8 mouse cellular contexts compared by ENCODE assay signal in genomic region chr8:88199700-88200601, GRCm38 (mm10). TPM values are rescaled to one million over a fixed set of nuclear protein-coding genes. Genes with fewer than 3 reads are reported as not detected.
A peak's percentile ranks its signal among the peaks of the same experiment; 100 is the strongest.
DNase-seq lines count a peak whose midpoint lies in the region; ATAC-seq and TF ChIP-seq lines count a peak whose summit lies in the region.

No protein-coding gene starts in this region.

- in situ Hi-C loops in ES-E14 (cut with MboI; ENCODE audit: low sequenced_read_pairs in 2 of 2, unreplicated experiment in 2 of 2), result no loop called here

- intact Hi-C loops in heart, postnatal 36 days (cut with DNase I), result loop anchor here (1.0 to 5.0 kb wide), 5 partner anchors 43 to 427 kb away; partner anchors contain the start of genes Cnep1r1 and Heatr3

- H3K4me2 ChIP-seq in forebrain, embryonic 14.5 days (ENCODE audit: low read length), result peak overlapping the region; percentile 69

- ATAC-seq in cerebellum, adult (ENCODE audit: insufficient number of reproducible peaks, low FRiP score, low TSS enrichment), result peak; percentile 34
- ATAC-seq in forebrain, embryonic 14.5 days, result peak; percentile 60

- DNase-seq in ES-E14 (ENCODE audit: low read depth, low spot score), result no peak
- peak; percentile 27 for DNase-seq in forebrain, embryonic 14.5 days (ENCODE audit: low spot score)
- peak; percentile 31 to 54 for DNase-seq in heart, postnatal 36 days
- DNase-seq in layer of hippocampus, adult 18-20 months (ENCODE audit: low spot score in 2 of 2), result peak; percentile 21 to 38
- peak; percentile 49 for DNase-seq in lung, postnatal 10 days
- DNase-seq in ovary, adult 18-20 months (ENCODE audit: low spot score), result peak; percentile 9
- DNase-seq in thymus, postnatal 0 days (ENCODE audit: low spot score), result peak; percentile 39

- under 1% methylated on average over 75 of the region's 117 CpGs for WGBS in forebrain, embryonic 14.5 days

- peak overlapping the region; percentile 98 for H3K9ac ChIP-seq in ES-E14 (ENCODE audit: insufficient read depth, low read depth, low read length, poor library complexity, severe bottlenecking)
- H3K9ac ChIP-seq in forebrain, embryonic 14.5 days (ENCODE audit: low read length), result peak overlapping the region; percentile 84

- 0 out of 2 replicates have a peak, but pooled peaks cover 1% of the 10 kb centered on the region for H3K36me3 ChIP-seq in ES-E14 (ENCODE audit: control insufficient read depth, insufficient read depth, low read length, poor library complexity, severe bottlenecking)
- H3K36me3 ChIP-seq in forebrain, embryonic 14.5 days (ENCODE audit: control insufficient read depth, insufficient read depth, low read length), result no peaks in the 10 kb centered on the region

- H3K4me3 ChIP-seq in ES-E14 (ENCODE audit: insufficient read depth in 1 of 2, low read depth in 1 of 2, low read length in 2 of 2, poor library complexity in 1 of 2, severe bottlenecking in 1 of 2), result peak overlapping the region; percentile 70 to 97
- H3K4me3 ChIP-seq in forebrain, embryonic 14.5 days (ENCODE audit: low read depth, low read length), result peak overlapping the region; percentile 81

- no peaks in the 10 kb centered on the region for H3K9me3 ChIP-seq in ES-E14 (ENCODE audit: control insufficient read depth, insufficient read depth, low read depth, low read length)
- H3K9me3 ChIP-seq in forebrain, embryonic 14.5 days (replicated peaks; ENCODE audit: control insufficient read depth, low read length), result no peaks in the 10 kb centered on the region

- H3K4me1 ChIP-seq in ES-E14 (ENCODE audit: control insufficient read depth in 2 of 2, insufficient read depth in 2 of 2, low read length in 2 of 2, poor library complexity in 1 of 2), result peaks cover 1 to 2% of the 10 kb centered on the region in 2 experiments; a peak in 1 of 4 replicates
- H3K4me1 ChIP-seq in forebrain, embryonic 14.5 days (ENCODE audit: control insufficient read depth, insufficient read depth, low read length), result peaks cover 18% of the 10 kb centered on the region

- no peak overlapping the region for H3K27ac ChIP-seq in ES-E14 (ENCODE audit: insufficient read depth, low read depth, low read length, poor library complexity, severe bottlenecking)
- H3K27ac ChIP-seq in forebrain, embryonic 14.5 days (ENCODE audit: low read depth, low read length), result peak overlapping the region; percentile 94

- H3K27me3 ChIP-seq in forebrain, embryonic 14.5 days (replicated peaks; ENCODE audit: control insufficient read depth, insufficient read depth, low read length), result no peaks in the 10 kb centered on the region

TF ChIP-seq in ES-E14, 5 proteins besides CTCF, POLR2A, EP300 and RAD21:
- TF ChIP-seq HCFC1 (IDR thresholded peaks at IDR 0.05; ENCODE audit: borderline replicate concordance, insufficient read depth, low read length), result no peak
- no peak for TF ChIP-seq CHD2 (IDR thresholded peaks at IDR 0.05; ENCODE audit: low read depth, low read length)
- no peak for TF ChIP-seq ZC3H11A (IDR thresholded peaks at IDR 0.05; ENCODE audit: borderline replicate concordance, low read depth, low read length)
- no peak for TF ChIP-seq MAFK (IDR thresholded peaks at IDR 0.05; ENCODE audit: insufficient read depth, low read depth, low read length)
- no peak for TF ChIP-seq ZNF384 (IDR thresholded peaks at IDR 0.05; ENCODE audit: low read depth, low read length)

RNA-seq across cellular contexts. Expression of gene Tent4b, which starts 0.9 kb away (rescaled TPM):
- total RNA-seq in ES-E14 (2012; rRNA removed), result 35.8 and 37.0 TPM in 2 replicates
- polyA plus RNA-seq in forebrain, embryonic 14.5 days (2014; fragmentation: Nextera tagmentation; extraction: Ambion mirVana), result 9.6 and 10.5 TPM in 2 replicates
- 10 to 100 TPM; 15.7 to 20.6 TPM for total RNA-seq in heart, postnatal 36 days (2021)
- 10 to 100 TPM; 39.1 to 39.6 TPM for total RNA-seq in layer of hippocampus, adult 18-20 months (2021)
- polyA plus RNA-seq in thymus, postnatal 0 days (2015; fragmentation: Nextera tagmentation; extraction: Ambion mirVana), result 8.5 and 9.3 TPM in 2 replicates
